Mouse (Mus musculus): Measurements from ENCODE around the gene Cdsn. TPM values are rescaled to one million over a fixed set of nuclear protein-coding genes. Genes with fewer than 3 reads are reported as not detected.

Cdsn gene
- polyA plus RNA-seq, 1 experiment = not detected

DNA sequence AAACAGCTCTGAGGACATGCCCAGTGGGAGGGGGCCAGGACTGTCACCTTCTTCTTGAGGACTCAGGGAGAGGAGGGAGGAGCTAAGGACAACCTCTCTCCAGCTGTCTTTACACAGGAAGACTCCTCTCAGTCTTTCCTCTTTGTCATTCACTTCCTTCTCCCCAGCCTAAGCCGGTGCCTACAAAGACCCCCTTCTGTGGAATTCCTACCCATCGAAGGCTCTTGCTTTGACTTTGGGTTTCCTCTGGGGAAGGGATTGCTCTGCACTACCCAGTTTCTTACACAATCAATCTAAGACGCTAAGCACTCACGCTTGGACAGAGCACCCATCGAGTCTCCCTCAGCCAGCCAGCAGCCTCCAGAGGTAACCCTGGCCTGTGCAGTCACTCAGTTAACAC lies 3.3 kb upstream of the Cdsn start:
- Histone ChIP-seq H3K36me3 (replicated peaks; ENCODE audit: low read length) (no peaks in the 10 kb centered on the region), H3K4me3 (replicated peaks) (no peak overlapping the region), H3K27me3 (replicated peaks) (peaks cover 67% of the 10 kb centered on the region), H3K4me1 (peaks cover 13% of the 10 kb centered on the region), H3K9me3 (no peaks in the 10 kb centered on the region)
- TF ChIP-seq FLI1 (IDR thresholded peaks at IDR 0.05; ENCODE audit: low read length) (no peak), GATA1 (IDR thresholded peaks at IDR 0.05; ENCODE audit: borderline replicate concordance, low read length) (no peak)

DNA sequence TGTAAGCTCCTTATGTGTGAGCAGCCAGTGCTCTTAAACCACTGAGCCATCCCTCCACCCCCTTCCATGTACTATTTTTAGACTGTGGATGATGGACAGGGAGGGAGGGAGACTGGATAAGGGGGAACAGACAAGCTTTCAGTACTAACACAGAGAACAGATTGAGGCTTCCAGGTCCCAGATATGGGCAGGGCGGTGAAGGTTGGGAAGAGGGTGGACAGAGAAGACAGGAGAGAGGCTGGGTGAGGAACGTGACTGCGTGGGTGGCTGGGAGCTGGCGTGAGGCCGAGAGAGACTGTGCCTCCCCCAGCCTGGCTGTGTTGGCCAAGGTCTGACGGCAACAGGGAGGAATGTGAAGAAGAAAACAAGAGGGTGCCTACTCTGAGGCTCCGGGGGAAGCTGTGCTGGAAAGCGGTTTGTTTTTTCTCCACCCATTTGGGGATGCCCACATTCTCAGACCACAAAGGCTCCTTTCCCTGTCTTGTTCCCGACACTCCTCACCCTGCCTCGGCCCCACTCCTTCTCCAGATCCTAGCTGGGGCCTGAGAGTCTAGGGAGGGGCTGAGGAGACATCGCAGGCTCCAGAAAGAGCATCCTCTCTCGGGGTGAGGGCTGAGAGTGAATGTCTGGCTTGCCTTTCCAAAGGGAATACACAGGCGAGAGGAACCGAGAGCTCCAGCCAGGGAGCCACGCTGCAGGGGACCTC lies 2.3 kb upstream of the Cdsn start:
- peaks cover 7% of the 10 kb centered on the region for H3K9me3 ChIP-seq
- peaks cover 7% of the 10 kb centered on the region for H3K4me1 ChIP-seq
- TF ChIP-seq GATA1 (IDR thresholded peaks at IDR 0.05; ENCODE audit: borderline replicate concordance, low read length) = no peak
- TF ChIP-seq FLI1 (IDR thresholded peaks at IDR 0.05; ENCODE audit: low read length) = no peak
- peak overlapping the region; percentile 59 for H3K4me3 ChIP-seq (replicated peaks)
- H3K36me3 ChIP-seq (replicated peaks; ENCODE audit: low read length) = no peaks in the 10 kb centered on the region
- peaks cover 71% of the 10 kb centered on the region for H3K27me3 ChIP-seq (replicated peaks)

- peaks cover 7% of the 10 kb centered on the region for H3K4me1 ChIP-seq
- TF ChIP-seq FLI1 (IDR thresholded peaks at IDR 0.05; ENCODE audit: low read length) = no peak
- H3K27me3 ChIP-seq (replicated peaks) = peaks cover 71% of the 10 kb centered on the region
- H3K36me3 ChIP-seq (replicated peaks; ENCODE audit: low read length) = no peaks in the 10 kb centered on the region
- peaks cover 12% of the 10 kb centered on the region for H3K9me3 ChIP-seq
- no peak overlapping the region for H3K4me3 ChIP-seq (replicated peaks)
Observed at GRCm38 (mm10) chr17:35550143-35550494, 1.8 kb upstream of the Cdsn start.

- no peaks in the 10 kb centered on the region for H3K36me3 ChIP-seq (replicated peaks; ENCODE audit: low read length)
- TF ChIP-seq FLI1 (IDR thresholded peaks at IDR 0.05; ENCODE audit: low read length) (no peak), GATA1 (IDR thresholded peaks at IDR 0.05; ENCODE audit: borderline replicate concordance, low read length) (no peak)
- H3K4me1 ChIP-seq = peaks cover 7% of the 10 kb centered on the region
- peaks cover 72% of the 10 kb centered on the region for H3K27me3 ChIP-seq (replicated peaks)
- H3K9me3 ChIP-seq = peaks cover 19% of the 10 kb centered on the region
- no peak overlapping the region for H3K4me3 ChIP-seq (replicated peaks)
Observed at GRCm38 (mm10) chr17:35550871-35551270, 1.1 kb upstream of the Cdsn start.

DNA sequence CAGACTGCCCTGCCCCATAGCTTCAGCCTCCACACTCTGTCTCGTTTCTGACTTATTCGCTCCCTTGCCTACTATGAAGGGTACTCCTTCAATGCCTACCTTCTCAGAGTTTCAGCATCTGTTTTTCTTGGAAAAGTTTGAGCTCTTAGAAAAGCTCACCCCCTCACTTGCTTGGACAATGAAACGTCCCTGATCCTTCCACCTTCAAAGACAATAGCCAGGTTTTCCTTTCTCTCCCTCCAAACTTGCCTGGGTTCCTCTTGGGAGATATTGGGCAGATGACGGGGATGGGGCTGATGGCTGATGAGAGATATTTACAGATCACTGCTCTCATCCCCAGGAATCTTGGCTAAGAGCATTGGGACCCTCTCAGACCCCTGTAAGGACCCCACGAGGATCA lies 2.4 kb downstream of the Cdsn start:
- Histone ChIP-seq H3K36me3 (replicated peaks; ENCODE audit: low read length) (no peaks in the 10 kb centered on the region), H3K4me3 (replicated peaks) (no peak overlapping the region), H3K4me1 (peaks cover 5% of the 10 kb centered on the region), H3K9me3 (peaks cover 30% of the 10 kb centered on the region), H3K27me3 (replicated peaks) (peaks cover 56% of the 10 kb centered on the region)
- TF ChIP-seq FLI1 (IDR thresholded peaks at IDR 0.05; ENCODE audit: low read length) (no peak), GATA1 (IDR thresholded peaks at IDR 0.05; ENCODE audit: borderline replicate concordance, low read length) (no peak)

DNA sequence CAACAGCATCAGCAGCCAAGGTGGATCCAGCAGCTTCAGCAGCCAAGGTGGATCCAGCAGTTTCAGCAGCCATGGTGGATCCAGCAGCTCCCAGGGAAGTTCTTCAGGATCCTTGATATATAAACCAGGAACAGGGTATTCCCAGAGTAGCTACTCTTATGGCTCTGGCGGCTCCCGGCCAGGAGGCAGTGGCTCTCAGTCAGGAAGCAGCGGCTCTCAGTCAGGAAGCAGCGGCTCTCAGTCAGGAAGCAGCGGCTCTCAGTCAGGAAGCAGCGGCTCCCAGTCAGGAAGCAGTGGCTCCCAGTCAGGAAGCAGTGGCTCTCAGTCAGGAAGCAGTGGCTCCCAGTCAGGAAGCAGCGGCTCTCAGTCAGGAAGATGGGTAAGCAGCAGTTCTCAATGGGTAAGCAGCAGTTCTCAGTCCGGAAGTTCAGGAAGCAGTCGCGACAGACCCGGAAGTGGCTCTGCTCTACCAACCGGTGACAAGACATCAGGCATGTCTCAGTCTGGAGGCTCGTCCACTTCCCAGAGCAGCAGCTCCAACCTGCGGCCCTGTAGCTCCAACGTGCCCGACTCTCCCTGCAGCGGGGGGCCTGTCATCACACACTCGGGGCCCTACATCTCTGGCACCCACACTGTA lies 3.0 kb downstream of the Cdsn start:
- H3K4me3 ChIP-seq (replicated peaks) = no peak overlapping the region
- TF ChIP-seq GATA1 (IDR thresholded peaks at IDR 0.05; ENCODE audit: borderline replicate concordance, low read length) (no peak), FLI1 (IDR thresholded peaks at IDR 0.05; ENCODE audit: low read length) (no peak)
- peaks cover 30% of the 10 kb centered on the region for H3K9me3 ChIP-seq
- peaks cover 55% of the 10 kb centered on the region for H3K27me3 ChIP-seq (replicated peaks)
- no peaks in the 10 kb centered on the region; the same call in 1 of the 2 replicates for H3K4me1 ChIP-seq
- no peaks in the 10 kb centered on the region for H3K36me3 ChIP-seq (replicated peaks; ENCODE audit: low read length)

DNA sequence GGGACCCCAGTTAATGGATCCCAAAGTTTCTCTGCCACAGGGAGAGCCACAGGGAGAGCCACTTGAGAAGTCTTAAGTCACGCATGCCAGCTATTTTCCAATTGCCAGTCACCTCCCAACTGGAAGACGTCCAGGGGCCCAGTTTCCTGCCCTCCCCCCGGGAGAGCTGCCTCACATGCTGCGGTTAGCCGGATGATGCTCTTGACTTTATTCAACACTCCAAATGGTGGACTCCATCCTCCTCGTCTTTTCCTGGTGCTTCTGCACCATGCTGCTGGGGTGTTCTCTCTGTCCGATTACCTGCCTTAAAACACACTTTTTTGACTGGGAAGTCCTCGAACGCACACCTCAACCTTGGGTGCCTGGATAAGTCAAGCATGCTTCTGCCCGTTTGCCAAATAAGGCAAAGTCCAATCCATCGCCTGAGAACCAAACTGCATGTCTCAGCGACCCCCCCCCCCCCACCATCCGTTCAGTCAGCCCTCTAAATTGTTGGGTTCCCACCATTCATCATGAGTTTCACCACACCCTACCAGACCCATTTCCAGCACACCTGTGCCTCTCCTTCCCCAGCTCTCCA lies 4.3 kb downstream of the Cdsn start:
- Histone ChIP-seq H3K27me3 (replicated peaks) (peaks cover 53% of the 10 kb centered on the region), H3K4me3 (replicated peaks) (no peak overlapping the region), H3K36me3 (replicated peaks; ENCODE audit: low read length) (no peaks in the 10 kb centered on the region), H3K4me1 (no peaks in the 10 kb centered on the region; the same call in 1 of the 2 replicates), H3K9me3 (peaks cover 30% of the 10 kb centered on the region)
- TF ChIP-seq GATA1 (IDR thresholded peaks at IDR 0.05; ENCODE audit: borderline replicate concordance, low read length) = no peak
- TF ChIP-seq FLI1 (IDR thresholded peaks at IDR 0.05; ENCODE audit: low read length) = no peak

DNA sequence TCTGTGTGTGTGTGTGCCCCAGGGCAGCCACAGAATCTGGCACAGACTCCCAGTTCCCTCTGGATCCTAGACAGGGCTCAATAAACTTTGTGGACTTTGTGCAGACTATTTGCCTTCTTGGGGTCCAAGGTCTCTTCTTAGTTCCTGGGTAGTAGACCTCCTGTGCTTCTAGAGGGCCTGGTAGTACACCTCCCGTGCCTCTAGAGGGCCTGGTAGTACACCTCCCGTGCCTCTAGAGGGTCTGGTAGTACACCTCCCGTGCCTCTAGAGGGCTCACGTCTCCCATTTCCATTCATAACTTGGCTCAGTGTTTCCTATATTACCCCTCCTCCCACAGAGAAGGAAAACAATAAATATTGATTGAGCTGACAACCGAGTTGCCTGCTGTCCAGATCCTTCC lies 4.9 kb downstream of the Cdsn start:
- H3K4me3 ChIP-seq (replicated peaks) = no peak overlapping the region
- peaks cover 50% of the 10 kb centered on the region for H3K27me3 ChIP-seq (replicated peaks)
- no peaks in the 10 kb centered on the region; the same call in 1 of the 2 replicates for H3K4me1 ChIP-seq
- no peaks in the 10 kb centered on the region for H3K36me3 ChIP-seq (replicated peaks; ENCODE audit: low read length)
- peaks cover 30% of the 10 kb centered on the region for H3K9me3 ChIP-seq
- no peak for TF ChIP-seq GATA1 (IDR thresholded peaks at IDR 0.05; ENCODE audit: borderline replicate concordance, low read length)
- no peak for TF ChIP-seq FLI1 (IDR thresholded peaks at IDR 0.05; ENCODE audit: low read length)

GRCm38 (mm10) chr17:35557351-35557750 lies 5.4 kb downstream of the Cdsn start:
- TF ChIP-seq GATA1 (IDR thresholded peaks at IDR 0.05; ENCODE audit: borderline replicate concordance, low read length) (no peak), FLI1 (IDR thresholded peaks at IDR 0.05; ENCODE audit: low read length) (no peak)
- no peaks in the 10 kb centered on the region for H3K36me3 ChIP-seq (replicated peaks; ENCODE audit: low read length)
- H3K4me1 ChIP-seq = no peaks in the 10 kb centered on the region; the same call in 1 of the 2 replicates

GRCm38 (mm10) chr17:35558216-35558615 lies 6.3 kb downstream of the Cdsn start:
- Histone ChIP-seq H3K4me3 (replicated peaks) (no peak overlapping the region), H3K27me3 (replicated peaks) (peaks cover 45% of the 10 kb centered on the region), H3K4me1 (no peaks in the 10 kb centered on the region; the same call in 1 of the 2 replicates), H3K36me3 (replicated peaks; ENCODE audit: low read length) (no peaks in the 10 kb centered on the region), H3K9me3 (peaks cover 30% of the 10 kb centered on the region)
- TF ChIP-seq FLI1 (IDR thresholded peaks at IDR 0.05; ENCODE audit: low read length) = no peak
- no peak for TF ChIP-seq GATA1 (IDR thresholded peaks at IDR 0.05; ENCODE audit: borderline replicate concordance, low read length)

More at GRCm38 (mm10) chr17:35557351-35557750, 5.4 kb downstream of the Cdsn start:
- Histone ChIP-seq H3K27me3 (replicated peaks) (peaks cover 46% of the 10 kb centered on the region), H3K4me3 (replicated peaks) (no peak overlapping the region), H3K9me3 (peaks cover 30% of the 10 kb centered on the region)
